8 mouse cellular contexts compared by ENCODE assay signal in genomic region chr5:57721148-57721712, GRCm38 (mm10). TPM values are rescaled to one million over a fixed set of nuclear protein-coding genes. Genes with fewer than 3 reads are reported as not detected.
DNase-seq lines count a peak whose midpoint lies in the region; ATAC-seq lines count a peak whose summit lies in the region.

No protein-coding gene starts in this region.

- no peak overlapping the region for H3K27ac ChIP-seq in hindbrain, embryonic 10.5 days
- no peak overlapping the region for H3K27ac ChIP-seq in midbrain, embryonic 11.5 days (ENCODE audit: low read depth, low read length)

- no peak overlapping the region for H3K9ac ChIP-seq in midbrain, embryonic 11.5 days (ENCODE audit: low read length)

- DNase-seq in frontal cortex, postnatal 36 days (ENCODE audit: low spot score in 2 of 2), result peak; percentile 24 to 30
- no peak for DNase-seq in frontal cortex, adult 2 months (ENCODE audit: extremely low spot score in 1 of 2, low spot score in 1 of 2)
- DNase-seq in NIH3T3 (ENCODE audit: low read depth), result peak; percentile 3
- no peak for DNase-seq in hindbrain, embryonic 10.5 days (ENCODE audit: low spot score)
- DNase-seq in midbrain, embryonic 11.5 days (ENCODE audit: low spot score, missing footprints), result peak; percentile 87
- no peak for DNase-seq in urinary bladder, postnatal 4 days (ENCODE audit: low spot score in 2 of 2)
- DNase-seq in kidney, postnatal 25 days, result no peak

- no peak for ATAC-seq in midbrain, embryonic 11.5 days (ENCODE audit: low FRiP score)
- no peak for ATAC-seq in granulocyte monocyte progenitor cell, adult 5-6 weeks (replicated peaks; ENCODE audit: poor library complexity, severe bottlenecking)

- H3K4me3 ChIP-seq in hindbrain, embryonic 10.5 days, result peak overlapping the region; percentile 69
- H3K4me3 ChIP-seq in midbrain, embryonic 11.5 days (ENCODE audit: low read depth, low read length), result peak overlapping the region; percentile 63

- H3K27me3 ChIP-seq in hindbrain, embryonic 10.5 days (ENCODE audit: insufficient read depth, poor library complexity, severe bottlenecking), result peaks cover 45% of the 10 kb centered on the region
- peaks cover 18% of the 10 kb centered on the region for H3K27me3 ChIP-seq in midbrain, embryonic 11.5 days (ENCODE audit: control insufficient read depth, insufficient read depth, low read length)

- H3K4me2 ChIP-seq in midbrain, embryonic 11.5 days, result peak overlapping the region; percentile 75

- 28% methylated on average over 8 of the region's 8 CpGs for WGBS in hindbrain, embryonic 10.5 days
- WGBS in midbrain, embryonic 11.5 days, result 32% methylated on average over 8 of the region's 8 CpGs

- H3K36me3 ChIP-seq in hindbrain, embryonic 10.5 days, result no peaks in the 10 kb centered on the region
- no peaks in the 10 kb centered on the region for H3K36me3 ChIP-seq in midbrain, embryonic 11.5 days (ENCODE audit: control insufficient read depth, insufficient read depth, low read length)

- H3K4me1 ChIP-seq in hindbrain, embryonic 10.5 days (replicated peaks), result peaks cover 26% of the 10 kb centered on the region
- H3K4me1 ChIP-seq in midbrain, embryonic 11.5 days (ENCODE audit: control insufficient read depth, insufficient read depth, low read length), result peaks cover 3% of the 10 kb centered on the region; the same call in 1 of the 2 replicates

- H3K9me3 ChIP-seq in hindbrain, embryonic 10.5 days, result no peaks in the 10 kb centered on the region
- H3K9me3 ChIP-seq in midbrain, embryonic 11.5 days (ENCODE audit: control insufficient read depth, low read length), result no peaks in the 10 kb centered on the region

RNA-seq across cellular contexts. Expression of gene Pcdh7, which starts 3.5 kb away (rescaled TPM):
- polyA plus RNA-seq in frontal cortex, adult 2 months (2012; rRNA removed), result 38.0 and 41.7 TPM in 2 replicates
- 4.2 and 6.3 TPM in 2 replicates for polyA plus RNA-seq in hindbrain, embryonic 10.5 days (2016; fragmentation: Nextera tagmentation; extraction: Ambion mirVana)
- 6.2 and 6.8 TPM in 2 replicates for polyA plus RNA-seq in midbrain, embryonic 11.5 days (2014; fragmentation: Nextera tagmentation; extraction: Ambion mirVana)
- total RNA-seq in granulocyte monocyte progenitor cell, adult 5-6 weeks (2014; fragmentation: Nextera tagmentation), result 1.1 and 2.2 TPM in 2 replicates
- 0.93 and 1.2 TPM in 2 replicates for total RNA-seq in granulocyte monocyte progenitor cell, adult 5-6 weeks (2017)

Comparison
In these comparisons a context has a peak if more than half of its experiments do, and no peak if none do; other contexts are left out.
1. DNase-seq: peak in frontal cortex, postnatal 36 days (2 of 2), NIH3T3 (single experiment) and midbrain, embryonic 11.5 days (single experiment); none in frontal cortex, adult 2 months (0 of 2), hindbrain, embryonic 10.5 days (single experiment), urinary bladder, postnatal 4 days (0 of 2) and kidney, postnatal 25 days (0 of 2).